Mouse (Mus musculus): ENCODE results near the gene Ksr1.
"Not testable (repeated sequence)": the region's sequence is repeated elsewhere in the genome, so short reads cannot be mapped to it uniquely, and the experiment has no call there.

GRCm38 (mm10) chr11:79007356-79007755 lies 138.9 kb downstream of the Ksr1 start:
- not testable (repeated sequence) for TF ChIP-seq POLR2A (IDR thresholded peaks at IDR 0.05; ENCODE audit: borderline replicate concordance, extremely low read depth, low read depth, low read length); CTCF (IDR thresholded peaks at IDR 0.05; ENCODE audit: insufficient read depth, low read length)

Measured in lung, adult 2 months (tissue).